ENCODE assay signal across 14 mouse cellular contexts in the genomic region with DNA sequence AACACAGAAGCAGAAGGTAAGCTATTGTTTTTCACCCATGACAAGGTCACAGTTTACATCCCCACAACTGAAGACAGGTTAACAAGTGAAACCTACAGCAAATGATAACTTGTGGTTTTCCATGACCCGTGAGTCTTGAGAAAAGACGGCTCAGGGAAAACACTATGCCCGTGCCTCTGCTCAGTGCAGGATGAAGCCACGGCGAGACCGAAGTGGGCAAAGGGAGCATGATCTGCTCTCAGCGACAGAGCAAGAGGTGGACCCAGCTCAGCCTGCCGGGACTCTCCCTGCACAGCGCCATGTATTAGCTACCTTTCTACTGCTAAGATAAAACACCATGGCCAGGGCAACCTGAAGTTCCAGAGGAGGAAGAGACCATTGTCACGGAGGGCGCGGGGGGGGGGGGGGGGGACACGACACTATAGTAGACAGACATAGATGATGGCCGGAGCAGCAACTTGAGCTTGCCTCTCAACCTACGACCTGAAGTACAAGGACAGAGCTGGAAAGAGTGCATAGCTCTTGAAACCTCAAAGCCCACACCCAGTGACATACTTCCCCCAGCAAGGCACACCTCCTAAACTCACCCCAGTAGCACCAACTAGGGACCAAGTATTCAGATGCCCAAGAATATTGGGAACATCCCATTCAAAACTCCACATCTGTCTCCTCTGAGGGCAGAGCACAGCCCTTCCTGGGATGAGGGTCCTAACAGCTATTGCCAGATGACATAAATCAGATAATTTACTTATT.
DNase-seq lines count a peak whose midpoint lies in the region; ATAC-seq and TF ChIP-seq lines count a peak whose summit lies in the region.
"Had no signal": no experiment of that assay in that cellular context is flagged by ENCODE, and none has a peak within 500 bp of the region (broad histone marks: within the 10 kb centered on the region; RNA-seq: fewer than 3 reads in every experiment).

No protein-coding gene starts in this region.

- ATAC-seq in heart, embryonic 12.5 days (ENCODE audit: insufficient number of reproducible peaks, low FRiP score) = no peak
- ATAC-seq: forebrain, embryonic 14.5 days had no signal

- H3K27me3 ChIP-seq in heart, embryonic 12.5 days (replicated peaks) = no peaks in the 10 kb centered on the region
- H3K27me3 ChIP-seq in testis, adult 2 months (ENCODE audit: control insufficient read depth, insufficient read depth, low read length) = no peaks in the 10 kb centered on the region
- H3K27me3 ChIP-seq in forebrain, embryonic 10.5 days (ENCODE audit: poor library complexity, severe bottlenecking) = no peaks in the 10 kb centered on the region
- H3K27me3 ChIP-seq: hindbrain, embryonic 12.5 days; kidney, embryonic 15.5 days; neural tube, embryonic 12.5 days had no signal

- no peaks in the 10 kb centered on the region for H3K9me3 ChIP-seq in heart, embryonic 12.5 days (replicated peaks)
- H3K9me3 ChIP-seq in forebrain, embryonic 10.5 days = no peaks in the 10 kb centered on the region
- H3K9me3 ChIP-seq: hindbrain, embryonic 12.5 days; kidney, embryonic 15.5 days; neural tube, embryonic 12.5 days had no signal

- H3K4me2 ChIP-seq in heart, embryonic 12.5 days = no peak overlapping the region
- H3K4me2 ChIP-seq: hindbrain, embryonic 12.5 days; kidney, embryonic 15.5 days; midbrain, embryonic 11.5 days; neural tube, embryonic 12.5 days had no signal

- peaks cover 81% of the 10 kb centered on the region for H3K4me1 ChIP-seq in heart, embryonic 12.5 days (replicated peaks)
- H3K4me1 ChIP-seq in testis, adult 2 months (ENCODE audit: control insufficient read depth, insufficient read depth, low read length) = peaks cover 3% of the 10 kb centered on the region; the same call in 1 of the 2 replicates
- H3K4me1 ChIP-seq in forebrain, embryonic 10.5 days = peaks cover 41% of the 10 kb centered on the region

- H3K4me3 ChIP-seq in heart, embryonic 12.5 days = no peak overlapping the region
- H3K4me3 ChIP-seq in testis, adult 2 months (ENCODE audit: control insufficient read depth, low read depth, low read length) = peak overlapping the region; percentile 70
- H3K4me3 ChIP-seq in forebrain, embryonic 10.5 days = no peak overlapping the region
- H3K4me3 ChIP-seq: hindbrain, embryonic 12.5 days; kidney, embryonic 15.5 days; neural tube, embryonic 12.5 days had no signal

- WGBS in heart, embryonic 12.5 days = 82% methylated on average over 15 of the region's 15 CpGs
- WGBS in forebrain, embryonic 10.5 days = 94% methylated on average over 14 of the region's 15 CpGs

- no peak overlapping the region for H3K27ac ChIP-seq in heart, embryonic 12.5 days (ENCODE audit: poor library complexity, severe bottlenecking)
- peak overlapping the region; percentile 66 for H3K27ac ChIP-seq in testis, adult 2 months (ENCODE audit: control insufficient read depth, insufficient read depth, low read depth, low read length)
- no peak overlapping the region for H3K27ac ChIP-seq in forebrain, embryonic 10.5 days
- H3K27ac ChIP-seq: hindbrain, embryonic 12.5 days; neural tube, embryonic 12.5 days had no signal

- H3K36me3 ChIP-seq in heart, embryonic 12.5 days = peaks cover 5% of the 10 kb centered on the region; the same call in 1 of the 2 replicates
- no peaks in the 10 kb centered on the region for H3K36me3 ChIP-seq in testis, adult 2 months (ENCODE audit: control insufficient read depth, insufficient read depth, low read length)
- H3K36me3 ChIP-seq in forebrain, embryonic 10.5 days (replicated peaks) = peaks cover 6% of the 10 kb centered on the region
- H3K36me3 ChIP-seq: neural tube, embryonic 12.5 days had no signal

- TF ChIP-seq CTCF in testis, adult 2 months (IDR thresholded peaks at IDR 0.05; ENCODE audit: control insufficient read depth, insufficient read depth, insufficient replicate concordance, low read depth, low read length) = no peak

- peak; percentile 88 for DNase-seq in heart, adult 11 months
- no peak for DNase-seq in testis, postnatal 14 days (ENCODE audit: low spot score)
- DNase-seq in liver = peak; percentile 40
- DNase-seq in naive thymus-derived CD4-positive, alpha-beta T cell, adult 2 months (ENCODE audit: low read depth) = peak; percentile 38
- no peak for DNase-seq in forebrain, embryonic 10.5 days (ENCODE audit: extremely low spot score, low spot score)
- DNase-seq in B cell, adult 2 months = no peak
- DNase-seq: layer of hippocampus, postnatal 36 days had no signal

- TF ChIP-seq POLR2A in testis, adult 2 months (IDR thresholded peaks at IDR 0.05; ENCODE audit: control insufficient read depth, low read depth, low read length) = no peak

- H3K9ac ChIP-seq in heart, embryonic 12.5 days = no peak overlapping the region
- H3K9ac ChIP-seq: hindbrain, embryonic 12.5 days; kidney, embryonic 15.5 days; neural tube, embryonic 12.5 days had no signal

Comparison
In these comparisons a context has a peak if more than half of its experiments do, and no peak if none do; other contexts are left out.
1. DNase-seq: peak in heart, adult 11 months (single experiment), liver (single experiment) and naive thymus-derived CD4-positive, alpha-beta T cell, adult 2 months (single experiment); none in testis, postnatal 14 days (single experiment), forebrain, embryonic 10.5 days (single experiment) and B cell, adult 2 months (0 of 2).